Mouse (Mus musculus) stomach, postnatal 0 days (tissue): Measurements from ENCODE around the gene Ccnl1. TPM values are rescaled to one million over a fixed set of nuclear protein-coding genes. Genes with fewer than 3 reads are reported as not detected.

Experiments used
- ATAC-seq: fragments of 200-750 bp; cut with Nextera tagmentation; 2 replicates; pipeline ENCODE4 v1.8.0; 2017; ENCODE audit not compliant: low FRiP score, low TSS enrichment
- DNase-seq: peaks from one replicate; pipeline ENCODE4 v3.0.0-alpha.2; 2016; ENCODE audit warnings: low spot score
- H3K27ac ChIP-seq: fragments of 300-500 bp; sonication (generic); replicated peaks from 2 replicates; pipeline ENCODE4 v1.5.1; 2014; ENCODE audit warnings: mild to moderate bottlenecking, control low read depth
- H3K27me3 ChIP-seq: fragments of 300-500 bp; sonication (generic); 2 replicates; pipeline ENCODE4 v1.6.1; 2014; ENCODE audit warnings: low read length; ENCODE audit not compliant: control insufficient read depth, insufficient read depth
- H3K36me3 ChIP-seq: fragments of 300-500 bp; sonication (generic); 2 replicates; pipeline ENCODE4 v1.6.1; 2014; ENCODE audit warnings: low read length, mixed read lengths; ENCODE audit not compliant: control insufficient read depth, insufficient read depth
- H3K4me1 ChIP-seq: fragments of 300-500 bp; sonication (generic); replicated peaks from 2 replicates; pipeline ENCODE4 v1.6.1; 2014; ENCODE audit warnings: antibody characterized with exemption; ENCODE audit not compliant: control insufficient read depth, insufficient read depth
- H3K4me2 ChIP-seq: fragments of 300-500 bp; sonication (generic); replicated peaks from 2 replicates; pipeline ENCODE4 v1.6.1; 2014; ENCODE audit warnings: low read depth, mild to moderate bottlenecking, control low read depth, moderate library complexity
- H3K4me3 ChIP-seq: fragments of 300-500 bp; sonication (generic); 2 replicates; pipeline ENCODE4 v1.5.1; 2014; ENCODE audit warnings: low read depth, low read length, control low read depth
- H3K9ac ChIP-seq: fragments of 300-500 bp; sonication (generic); 2 replicates; pipeline ENCODE4 v1.6.1; 2014; ENCODE audit warnings: mild to moderate bottlenecking, low read length, control low read depth, mixed read lengths
- H3K9me3 ChIP-seq: fragments of 300-500 bp; sonication (generic); 2 replicates; pipeline ENCODE4 v1.6.1; 2016; ENCODE audit warnings: low read length; ENCODE audit not compliant: control insufficient read depth
- CTCF ChIP-seq: IDR thresholded peaks from 2 replicates; pipeline ENCODE4 v1.5.1; 2016; ENCODE audit warnings: antibody characterized with exemption, low read depth, mild to moderate bottlenecking, moderate library complexity
- EP300 ChIP-seq: optimal IDR thresholded peaks from 2 replicates; pipeline ENCODE3; 2016; ENCODE audit warnings: antibody characterized with exemption
- WGBS: fragments of 180-500 bp; shearing (Covaris S2); extraction: QIAGEN DNeasy Blood & Tissue Kit; methylation state at CpG from one replicate; pipeline ENCODE4 v1.1.7; 2014; 5-methylcytosine and 5-hydroxymethylcytosine counted together
- polyA plus RNA-seq: library from polyadenylated mRNA; unstranded; fragments of >200 nt; fragmentation: Nextera tagmentation; extraction: Ambion mirVana; gene quantifications from 2 replicates; pipeline ENCODE4 v1.2.1, GENCODE M21; 2015

The Ccnl1 gene
- 51.4 and 54.3 TPM in 2 replicates for polyA plus RNA-seq

DNA sequence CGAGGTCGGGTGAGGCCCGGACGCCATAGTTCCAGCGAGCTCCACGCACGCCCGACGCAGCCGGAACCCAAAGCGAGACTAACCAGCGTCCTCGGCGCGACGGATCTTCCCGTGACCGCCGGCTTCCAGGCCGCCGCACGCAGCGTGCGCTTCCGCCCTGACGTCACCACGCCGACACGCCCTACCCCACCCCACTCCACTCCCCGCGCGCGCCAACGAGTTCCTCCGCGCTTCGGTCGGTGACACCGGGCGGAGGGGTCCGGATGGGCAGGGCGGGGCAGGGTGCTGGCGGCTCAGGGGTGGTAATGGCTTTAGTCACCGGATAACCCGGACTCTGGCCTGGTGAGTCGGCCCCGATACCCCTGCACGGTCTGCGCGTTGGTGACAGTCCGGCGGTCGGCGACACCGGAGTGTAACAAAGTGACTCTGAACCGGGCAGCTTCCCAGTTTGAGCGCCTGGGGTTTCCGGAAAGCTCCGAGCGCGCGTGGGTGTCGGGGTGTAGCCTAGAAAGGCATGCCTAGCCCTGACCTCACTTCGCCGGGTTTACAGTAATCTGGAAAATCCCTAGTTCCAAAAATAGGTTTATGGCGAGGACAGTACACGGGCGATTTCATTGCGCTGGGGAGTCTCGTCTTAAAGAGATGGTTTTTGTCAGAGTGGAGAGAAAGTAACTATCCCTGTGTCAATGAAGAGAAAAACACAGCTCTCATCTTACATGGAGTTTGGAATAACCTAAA, at the start of gene Ccnl1:
TSS of gene Ccnl1 (minus strand) at position 148 of the 738 bp plus-strand sequence.
- no peaks in the 10 kb centered on the region for H3K9me3 ChIP-seq
- H3K4me2 ChIP-seq = peak within 1 kb of the TSS; percentile 64
- under 1% methylated on average over 57 of the region's 70 CpGs for WGBS
- 0 out of 2 replicates have a peak, but pooled peaks cover 2% of the 10 kb centered on the region for H3K36me3 ChIP-seq
- H3K9ac ChIP-seq = peak within 1 kb of the TSS; percentile 99
- peak within 1 kb of the TSS; percentile 96 for H3K4me3 ChIP-seq
- no peaks in the 10 kb centered on the region for H3K27me3 ChIP-seq
- H3K4me1 ChIP-seq = no peaks in the 10 kb centered on the region
- TF ChIP-seq EP300 (no peak), CTCF (no peak)
- ATAC-seq = peak; percentile 96
- H3K27ac ChIP-seq = peak within 1 kb of the TSS; percentile 100
- DNase-seq = peak; percentile 97

DNA sequence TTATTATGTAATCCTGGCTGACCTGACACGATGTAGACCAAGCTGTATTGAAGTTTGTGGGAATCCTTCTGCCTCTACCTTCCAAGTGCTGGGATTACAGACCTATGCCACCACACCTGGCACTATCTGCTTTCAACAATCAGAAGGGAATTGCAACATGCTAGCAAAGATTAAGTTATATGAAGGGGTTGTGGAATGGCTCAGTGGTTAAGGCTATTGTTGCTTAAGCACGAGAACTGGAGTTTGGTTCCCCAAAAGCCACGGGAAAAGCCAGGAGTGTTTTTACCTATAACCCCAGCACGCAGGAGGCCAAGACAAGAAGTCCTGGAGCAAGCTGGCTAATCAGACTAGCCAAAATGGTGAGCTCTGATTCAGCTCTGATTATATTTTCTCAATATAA, 46.9 kb upstream of the Ccnl1 start:
- H3K4me1 ChIP-seq = no peaks in the 10 kb centered on the region
- no peak overlapping the region for H3K27ac ChIP-seq
- ATAC-seq = no peak
- no peak for TF ChIP-seq CTCF
- H3K9ac ChIP-seq = no peak overlapping the region
- H3K4me2 ChIP-seq = no peak overlapping the region
- no peaks in the 10 kb centered on the region for H3K9me3 ChIP-seq
- no peak for DNase-seq
- 81% methylated on average over 4 of the region's 4 CpGs for WGBS
- H3K27me3 ChIP-seq = no peaks in the 10 kb centered on the region
- no peaks in the 10 kb centered on the region for H3K36me3 ChIP-seq
- H3K4me3 ChIP-seq = no peak overlapping the region

DNA sequence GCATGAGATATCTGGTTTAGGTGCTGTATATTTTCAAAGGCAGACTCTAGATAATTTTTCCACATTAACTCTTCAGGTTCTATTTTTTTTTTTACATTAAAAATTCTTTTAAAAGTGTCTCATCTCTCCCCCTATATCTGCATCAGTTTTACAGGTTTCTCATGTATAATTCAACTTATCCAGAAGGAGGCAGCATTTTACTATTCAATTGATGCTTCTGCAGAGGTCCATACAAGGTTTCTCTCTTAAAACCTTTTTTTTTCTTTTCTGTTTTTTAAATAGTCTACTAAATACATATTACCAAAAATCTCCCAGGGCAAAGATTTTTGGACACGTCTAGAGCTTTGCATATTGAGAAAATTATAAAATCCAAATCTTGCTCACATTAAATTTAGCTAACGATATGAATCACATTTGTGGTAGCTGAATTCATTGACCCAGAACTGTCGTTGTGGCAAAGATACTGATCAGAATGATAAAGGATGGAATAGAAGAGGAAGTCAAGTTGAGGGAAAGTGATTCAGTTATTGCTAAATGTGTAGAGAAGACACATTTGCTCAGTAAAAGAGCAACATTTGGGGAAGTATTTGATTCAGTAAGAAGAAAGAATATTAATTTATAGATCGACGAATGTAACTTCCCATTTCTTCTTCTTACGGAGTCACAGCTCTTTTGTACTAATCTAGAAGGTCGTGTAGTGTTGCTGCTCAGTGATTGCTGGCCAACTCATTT, 46.3 kb upstream of the Ccnl1 start:
- ATAC-seq (no peak), DNase-seq (no peak)
- no peak overlapping the region for H3K4me2 ChIP-seq
- no peaks in the 10 kb centered on the region for H3K27me3 ChIP-seq
- H3K36me3 ChIP-seq = no peaks in the 10 kb centered on the region
- H3K4me3 ChIP-seq = no peak overlapping the region
- 67% methylated on average over 7 of the region's 7 CpGs for WGBS
- no peaks in the 10 kb centered on the region for H3K4me1 ChIP-seq
- H3K9ac ChIP-seq = no peak overlapping the region
- no peak for TF ChIP-seq EP300
- TF ChIP-seq CTCF = peak; percentile 62
- H3K27ac ChIP-seq = no peak overlapping the region
- no peaks in the 10 kb centered on the region for H3K9me3 ChIP-seq

DNA sequence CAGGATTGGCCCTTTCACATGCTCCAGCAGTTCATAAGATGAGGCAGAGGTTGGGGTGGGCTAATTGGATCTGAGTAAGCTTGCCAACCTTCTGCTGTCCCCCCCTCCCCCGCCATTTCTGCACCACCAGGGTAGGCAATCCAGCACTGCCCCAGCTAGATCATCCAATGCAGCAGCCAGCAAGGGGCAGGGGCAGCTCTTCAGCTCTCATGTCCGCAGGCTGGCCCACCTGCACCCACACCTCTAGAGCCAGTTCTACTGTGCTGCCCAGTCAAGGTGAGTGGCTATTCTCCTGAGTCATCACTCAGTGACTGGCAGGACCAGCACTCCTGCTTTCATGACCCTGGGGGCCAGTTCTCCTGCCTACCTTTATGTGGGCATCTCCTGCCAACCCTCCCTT, 42.4 kb upstream of the Ccnl1 start:
- no peak overlapping the region for H3K4me2 ChIP-seq
- no peak overlapping the region for H3K9ac ChIP-seq
- no peak overlapping the region for H3K27ac ChIP-seq
- H3K4me3 ChIP-seq = no peak overlapping the region
- ATAC-seq (no peak), DNase-seq (no peak)
- no peaks in the 10 kb centered on the region for H3K9me3 ChIP-seq
- H3K4me1 ChIP-seq = no peaks in the 10 kb centered on the region
- 85% methylated on average over 2 of the region's 2 CpGs for WGBS
- no peaks in the 10 kb centered on the region for H3K27me3 ChIP-seq
- H3K36me3 ChIP-seq = no peaks in the 10 kb centered on the region
- TF ChIP-seq CTCF (no peak), EP300 (no peak)

DNA sequence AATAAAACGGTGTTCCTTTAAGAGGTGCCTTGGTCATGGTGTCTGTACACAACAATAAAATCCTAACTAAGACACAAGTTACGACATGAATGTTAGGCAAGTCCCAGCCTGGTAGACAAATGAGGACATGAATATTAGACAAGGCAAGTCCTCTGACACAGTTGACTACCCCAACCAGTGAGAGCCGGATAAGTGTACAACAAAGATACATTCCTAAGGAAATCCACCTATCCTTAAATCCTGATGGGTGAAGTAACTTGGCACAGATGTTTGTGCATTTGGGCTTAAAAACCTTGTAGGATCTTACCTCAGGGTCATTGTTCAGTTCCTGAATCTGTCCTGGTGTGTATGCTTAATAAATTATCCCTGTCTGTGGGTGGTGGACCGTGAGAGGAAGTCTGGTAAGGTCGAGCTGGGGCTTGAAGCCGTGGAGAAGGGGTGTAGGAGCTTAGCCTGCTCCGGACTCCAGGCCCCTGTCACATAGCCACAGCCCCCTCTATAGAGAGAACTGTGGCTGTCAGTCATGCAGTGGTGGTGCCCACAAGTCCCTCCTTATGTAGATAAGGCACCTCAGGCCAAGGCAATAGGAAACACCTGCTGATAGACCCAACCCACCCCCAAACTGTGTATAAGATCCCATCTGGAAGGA, 39.4 kb upstream of the Ccnl1 start:
- Histone ChIP-seq H3K4me1 (no peaks in the 10 kb centered on the region), H3K27ac (no peak overlapping the region), H3K9me3 (no peaks in the 10 kb centered on the region), H3K4me3 (no peak overlapping the region), H3K36me3 (no peaks in the 10 kb centered on the region), H3K27me3 (no peaks in the 10 kb centered on the region), H3K9ac (no peak overlapping the region), H3K4me2 (no peak overlapping the region)
- DNase-seq = no peak
- TF ChIP-seq EP300 = no peak
- TF ChIP-seq CTCF = no peak
- no peak for ATAC-seq
- 57% methylated on average over 7 of the region's 7 CpGs for WGBS
